8 mouse cellular contexts compared by ENCODE assay signal in the genomic region with DNA sequence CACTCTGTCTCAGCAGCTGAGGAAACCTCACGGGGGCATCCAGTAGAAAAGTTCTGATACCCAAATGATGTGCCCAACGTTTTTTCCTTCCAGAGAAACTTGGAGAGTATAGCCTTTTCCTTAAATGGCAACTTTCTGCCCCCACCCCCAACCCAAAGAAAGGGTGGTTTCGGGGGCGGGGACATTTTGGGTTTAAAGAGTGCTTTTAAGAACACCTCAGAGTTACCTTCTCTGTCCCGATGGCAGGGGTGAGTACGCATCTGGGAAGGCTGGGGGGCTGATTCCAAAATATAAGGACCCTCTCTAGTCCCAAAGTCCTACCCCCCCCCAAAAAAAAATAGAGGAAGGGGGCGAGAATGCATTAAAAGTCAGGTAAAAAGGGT. TPM values are rescaled to one million over a fixed set of nuclear protein-coding genes. Genes with fewer than 3 reads are reported as not detected.
A peak's percentile ranks its signal among the peaks of the same experiment; 100 is the strongest.
DNase-seq lines count a peak whose midpoint lies in the region; ATAC-seq and TF ChIP-seq lines count a peak whose summit lies in the region.

No protein-coding gene starts in this region.

- peak overlapping the region; percentile 48 for H3K4me3 ChIP-seq in kidney, postnatal 0 days (replicated peaks; ENCODE audit: low read depth, low read length)
- peak overlapping the region; percentile 80 for H3K4me3 ChIP-seq in embryonic facial prominence, embryonic 11.5 days (ENCODE audit: low read depth, low read length)
- peak overlapping the region; percentile 48 for H3K4me3 ChIP-seq in intestine, postnatal 0 days (ENCODE audit: low read depth, low read length)
- peak overlapping the region; percentile 40 for H3K4me3 ChIP-seq in olfactory bulb, adult 2 months (ENCODE audit: insufficient read depth, low read depth, low read length)

- no peak for TF ChIP-seq CTCF in kidney, postnatal 0 days (IDR thresholded peaks at IDR 0.05; ENCODE audit: low read depth)
- no peak for TF ChIP-seq CTCF in intestine, postnatal 0 days (IDR thresholded peaks at IDR 0.05; ENCODE audit: low read depth)
- no peak for TF ChIP-seq CTCF in olfactory bulb, adult 2 months (IDR thresholded peaks at IDR 0.05; ENCODE audit: insufficient read depth, low read depth, low read length)

- no peaks in the 10 kb centered on the region for H3K9me3 ChIP-seq in kidney, postnatal 0 days (replicated peaks; ENCODE audit: low read length)
- H3K9me3 ChIP-seq in embryonic facial prominence, embryonic 11.5 days (replicated peaks; ENCODE audit: control insufficient read depth, low read length), result no peaks in the 10 kb centered on the region
- H3K9me3 ChIP-seq in intestine, postnatal 0 days (ENCODE audit: control insufficient read depth), result no peaks in the 10 kb centered on the region

- no peaks in the 10 kb centered on the region for H3K36me3 ChIP-seq in kidney, postnatal 0 days (ENCODE audit: insufficient read depth, low read length)
- H3K36me3 ChIP-seq in embryonic facial prominence, embryonic 11.5 days (replicated peaks; ENCODE audit: control insufficient read depth, insufficient read depth, low read depth, low read length), result no peaks in the 10 kb centered on the region
- H3K36me3 ChIP-seq in intestine, postnatal 0 days (ENCODE audit: control insufficient read depth, insufficient read depth), result no peaks in the 10 kb centered on the region

- peaks cover 18% of the 10 kb centered on the region; the same call in 1 of the 2 replicates for H3K4me1 ChIP-seq in kidney, postnatal 0 days (replicated peaks; ENCODE audit: insufficient read depth, low read length)
- H3K4me1 ChIP-seq in embryonic facial prominence, embryonic 11.5 days (ENCODE audit: control insufficient read depth, insufficient read depth, low read length), result peaks cover 5% of the 10 kb centered on the region; the same call in 1 of the 2 replicates
- H3K4me1 ChIP-seq in intestine, postnatal 0 days (replicated peaks; ENCODE audit: control insufficient read depth, insufficient read depth, low read length), result 0 out of 2 replicates have a peak, but pooled peaks cover 4% of the 10 kb centered on the region
- H3K4me1 ChIP-seq in olfactory bulb, adult 2 months (ENCODE audit: control insufficient read depth, insufficient read depth, low read length), result peaks cover 25% of the 10 kb centered on the region

- H3K27ac ChIP-seq in kidney, postnatal 0 days, result no peak overlapping the region
- peak overlapping the region; percentile 85; the same call in 1 of the 2 replicates for H3K27ac ChIP-seq in embryonic facial prominence, embryonic 11.5 days (replicated peaks; ENCODE audit: low read depth, low read length)
- no peak overlapping the region for H3K27ac ChIP-seq in intestine, postnatal 0 days (ENCODE audit: low read depth, low read length)
- no peak overlapping the region for H3K27ac ChIP-seq in olfactory bulb, adult 2 months (ENCODE audit: insufficient read depth, low read depth, low read length)

- peak overlapping the region; percentile 92 for H3K4me2 ChIP-seq in kidney, postnatal 0 days (ENCODE audit: low read length)
- H3K4me2 ChIP-seq in embryonic facial prominence, embryonic 11.5 days (ENCODE audit: low read depth, low read length), result peak overlapping the region; percentile 92
- H3K4me2 ChIP-seq in intestine, postnatal 0 days (replicated peaks; ENCODE audit: low read depth), result peak overlapping the region; percentile 81

- 0 out of 2 replicates have a peak overlapping the region, but pooled peaks have one; percentile 58 for H3K9ac ChIP-seq in kidney, postnatal 0 days (ENCODE audit: low read depth, low read length)
- peak overlapping the region; percentile 86 for H3K9ac ChIP-seq in embryonic facial prominence, embryonic 11.5 days (replicated peaks; ENCODE audit: low read length)
- H3K9ac ChIP-seq in intestine, postnatal 0 days (ENCODE audit: low read depth, low read length), result no peak overlapping the region

- no peak for TF ChIP-seq POLR2A in olfactory bulb, adult 2 months (IDR thresholded peaks at IDR 0.05; ENCODE audit: insufficient read depth, low read depth, low read length)

- ATAC-seq in kidney, postnatal 0 days (replicated peaks; ENCODE audit: low FRiP score, low read depth), result no peak
- ATAC-seq in embryonic facial prominence, embryonic 11.5 days (replicated peaks; ENCODE audit: insufficient number of reproducible peaks, low FRiP score, low TSS enrichment, low read depth), result no peak
- no peak for ATAC-seq in intestine, postnatal 0 days

- WGBS in kidney, postnatal 0 days, result 0% methylated on average over 7 of the region's 7 CpGs
- WGBS in embryonic facial prominence, embryonic 11.5 days, result 0% methylated on average over 7 of the region's 7 CpGs
- WGBS in intestine, postnatal 0 days, result under 1% methylated on average over 7 of the region's 7 CpGs
- WGBS in olfactory bulb, adult 2 months, result 5% methylated on average over 7 of the region's 7 CpGs

- DNase-seq in kidney, postnatal 0 days (ENCODE audit: low spot score), result no peak
- no peak for DNase-seq in kidney, adult 18-20 months
- no peak for DNase-seq in embryonic facial prominence, embryonic 11.5 days (ENCODE audit: low spot score)
- no peak for DNase-seq in cerebellum, adult 11 months
- DNase-seq in cerebellum, adult 9-11 months, result no peak
- no peak for DNase-seq in kidney, postnatal 25 days

- H3K27me3 ChIP-seq in kidney, postnatal 0 days (ENCODE audit: insufficient read depth, low read length), result peaks cover 25% of the 10 kb centered on the region
- H3K27me3 ChIP-seq in embryonic facial prominence, embryonic 11.5 days (ENCODE audit: control insufficient read depth, insufficient read depth, low read length), result no peaks in the 10 kb centered on the region
- H3K27me3 ChIP-seq in intestine, postnatal 0 days (replicated peaks; ENCODE audit: control insufficient read depth, insufficient read depth, low read length), result peaks cover 86% of the 10 kb centered on the region

RNA-seq across cellular contexts. Expression of gene Lef1, which starts 2.3 kb away (rescaled TPM):
- polyA plus RNA-seq in kidney, postnatal 0 days (2015; fragmentation: Nextera tagmentation; extraction: Ambion mirVana), result 16.2 and 17.8 TPM in 2 replicates
- polyA plus RNA-seq in embryonic facial prominence, embryonic 11.5 days (2014; fragmentation: Nextera tagmentation; extraction: Ambion mirVana), result 73.9 and 87.2 TPM in 2 replicates
- 0.25 and 0.27 TPM in 2 replicates for polyA plus RNA-seq in intestine, postnatal 0 days (2015; fragmentation: Nextera tagmentation; extraction: Ambion mirVana)
- 238 TPM in 1 of 2 replicates, not detected in the other for polyA plus RNA-seq in olfactory bulb, adult 2 months (2012; ENCODE audit: insufficient read depth, insufficient read length, low replicate concordance, missing spikeins)

Comparison
In these comparisons a context has a peak if more than half of its experiments do, and no peak if none do; other contexts are left out.
1. RNA of gene Lef1, which starts 2.3 kb away (polyA plus RNA-seq): 238 TPM in olfactory bulb, adult 2 months, 73.9 to 87.2 TPM in embryonic facial prominence, embryonic 11.5 days and 16.2 to 17.8 TPM in kidney, postnatal 0 days; 0.25 to 0.27 TPM in intestine, postnatal 0 days; every median in the first group is over 10 times any median in the second.
2. Peak in every context shown above with its lines, with median percentiles within 50 percentile points of each other: H3K4me2 ChIP-seq and H3K4me3 ChIP-seq.